Mouse (Mus musculus) heart, embryonic 11.5 days (tissue): ENCODE measurements around the gene Dennd1a. TPM values are rescaled to one million over a fixed set of nuclear protein-coding genes. Genes with fewer than 3 reads are reported as not detected.

Experiments
- ATAC-seq: fragments of 200-750 bp; cut with Nextera tagmentation; replicated peaks from 2 replicates; pipeline ENCODE4 v1.8.0; 2017; ENCODE audit warnings: moderate library complexity; ENCODE audit not compliant: insufficient number of reproducible peaks, low FRiP score, low TSS enrichment
- H3K27ac ChIP-seq: fragments of 300-500 bp; sonication (generic); 2 replicates; pipeline ENCODE4 v1.5.1; 2014; ENCODE audit warnings: mild to moderate bottlenecking, low read depth, low read length
- H3K27me3 ChIP-seq: fragments of 300-500 bp; sonication (generic); 2 replicates; pipeline ENCODE4 v1.6.1; 2014; ENCODE audit warnings: mild to moderate bottlenecking, low read length, mixed read lengths; ENCODE audit not compliant: control insufficient read depth, insufficient read depth
- H3K36me3 ChIP-seq: fragments of 300-500 bp; sonication (generic); 2 replicates; pipeline ENCODE4 v1.6.1; 2014; ENCODE audit warnings: mild to moderate bottlenecking, low read length, moderate library complexity, mixed read lengths; ENCODE audit not compliant: control insufficient read depth, insufficient read depth
- H3K4me1 ChIP-seq: fragments of 300-500 bp; sonication (generic); 2 replicates; pipeline ENCODE4 v1.6.1; 2014; ENCODE audit warnings: low read length; ENCODE audit not compliant: control insufficient read depth, insufficient read depth
- H3K4me2 ChIP-seq: fragments of 300-500 bp; sonication (generic); 2 replicates; pipeline ENCODE4 v1.6.1; 2014; ENCODE audit warnings: mild to moderate bottlenecking, moderate library complexity
- H3K4me3 ChIP-seq: fragments of 300-500 bp; sonication (generic); 2 replicates; pipeline ENCODE4 v1.5.1; 2014; ENCODE audit warnings: low read depth, low read length
- H3K9ac ChIP-seq: fragments of 300-500 bp; sonication (generic); 2 replicates; pipeline ENCODE4 v1.6.1; 2014; ENCODE audit warnings: mild to moderate bottlenecking, low read depth, low read length, moderate library complexity
- H3K9me3 ChIP-seq: fragments of 300-500 bp; sonication (generic); replicated peaks from 2 replicates; pipeline ENCODE4 v1.6.1; 2016; ENCODE audit warnings: low read length; ENCODE audit not compliant: control insufficient read depth
- WGBS: fragments of 180-500 bp; shearing (Covaris S2); extraction: QIAGEN DNeasy Blood & Tissue Kit; methylation state at CpG from one replicate; pipeline ENCODE4 v1.1.7; 2014; ENCODE audit not compliant: insufficient replicate concordance; 5-methylcytosine and 5-hydroxymethylcytosine counted together
- polyA plus RNA-seq: library from polyadenylated mRNA; unstranded; fragments of >200 nt; fragmentation: Nextera tagmentation; extraction: Ambion mirVana; gene quantifications from 2 replicates; pipeline ENCODE4 v1.2.1, GENCODE M21; 2014

The Dennd1a gene
- polyA plus RNA-seq, 1 experiment from 2014 or later = 9.6 TPM

GRCm38 (mm10) chr2:38028317-38028716 is 258.9 kb downstream of the Dennd1a start:
- 87% methylated on average over 3 of the region's 3 CpGs for WGBS
- Histone ChIP-seq H3K27ac (no peak overlapping the region), H3K4me1 (no peaks in the 10 kb centered on the region), H3K4me3 (no peak overlapping the region), H3K9ac (no peak overlapping the region), H3K27me3 (no peaks in the 10 kb centered on the region), H3K36me3 (no peaks in the 10 kb centered on the region), H3K4me2 (no peak overlapping the region), H3K9me3 (no peaks in the 10 kb centered on the region)
- ATAC-seq = no peak

DNA sequence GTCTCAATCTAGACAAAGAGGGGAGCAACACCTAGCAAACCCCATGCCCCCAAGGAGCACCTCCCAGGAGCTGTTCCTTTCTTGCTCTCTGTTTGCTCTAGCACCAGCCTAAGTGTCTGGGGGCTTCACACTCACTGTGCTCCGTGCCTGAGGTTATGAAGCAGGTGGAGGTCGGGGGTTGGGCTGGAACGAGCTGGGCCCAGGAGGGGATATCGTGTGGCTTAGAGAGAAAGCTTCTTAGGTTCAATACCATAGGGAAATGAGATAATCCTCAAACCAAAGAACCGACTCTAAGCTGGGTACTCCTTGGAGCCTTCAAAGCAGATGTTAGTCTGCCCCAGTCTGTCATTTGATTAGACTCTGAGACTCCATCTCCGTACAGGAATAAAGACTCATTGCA is 261.6 kb downstream of the Dennd1a start:
- no peak overlapping the region for H3K4me3 ChIP-seq
- H3K36me3 ChIP-seq = no peaks in the 10 kb centered on the region
- no peak overlapping the region for H3K4me2 ChIP-seq
- ATAC-seq = no peak
- no peak overlapping the region for H3K9ac ChIP-seq
- H3K27ac ChIP-seq = no peak overlapping the region
- H3K9me3 ChIP-seq = no peaks in the 10 kb centered on the region
- H3K27me3 ChIP-seq = no peaks in the 10 kb centered on the region
- 49% methylated on average over 6 of the region's 6 CpGs for WGBS
- H3K4me1 ChIP-seq = no peaks in the 10 kb centered on the region

GRCm38 (mm10) chr2:38023741-38024130 is 263.5 kb downstream of the Dennd1a start:
- Histone ChIP-seq H3K27ac (no peak overlapping the region), H3K4me2 (no peak overlapping the region), H3K9me3 (no peaks in the 10 kb centered on the region), H3K4me3 (no peak overlapping the region), H3K4me1 (no peaks in the 10 kb centered on the region), H3K9ac (no peak overlapping the region), H3K27me3 (no peaks in the 10 kb centered on the region), H3K36me3 (no peaks in the 10 kb centered on the region)
- 54% methylated on average over 4 of the region's 4 CpGs for WGBS
- no peak for ATAC-seq

DNA sequence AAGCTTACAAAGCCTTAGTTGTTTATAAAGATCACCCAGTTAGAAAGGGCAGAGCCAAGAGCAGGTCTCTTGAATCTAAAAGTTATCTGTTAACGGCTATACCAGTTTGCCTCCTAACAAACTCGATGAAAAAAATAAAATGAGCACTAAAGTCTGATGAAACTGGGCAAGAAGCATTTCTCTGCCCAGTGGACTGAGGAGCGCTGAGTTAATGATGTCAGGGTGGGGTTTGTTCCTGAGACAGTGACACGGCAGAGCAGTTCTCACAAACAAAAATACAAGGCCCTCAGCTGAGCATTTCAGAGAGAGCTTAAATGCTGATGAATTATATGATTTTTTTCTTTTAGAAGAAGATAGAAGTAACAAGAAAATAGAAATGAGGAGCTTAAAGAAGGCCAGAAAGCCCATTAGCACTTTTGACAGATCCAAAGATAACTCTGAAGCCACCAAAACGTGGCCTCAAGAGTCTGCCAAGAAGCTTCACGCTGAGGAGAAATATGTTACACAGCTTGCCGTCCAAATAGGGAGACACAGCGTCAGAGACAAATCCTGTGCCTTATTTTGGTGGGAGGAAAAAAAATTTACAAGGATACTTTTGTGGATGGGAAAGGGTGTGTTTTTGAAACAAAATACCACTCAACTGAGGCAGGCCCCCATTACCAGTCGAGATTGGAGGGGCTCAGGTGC is 264.0 kb downstream of the Dennd1a start:
- WGBS = 72% methylated on average over 9 of the region's 9 CpGs
- Histone ChIP-seq H3K4me2 (no peak overlapping the region), H3K4me1 (no peaks in the 10 kb centered on the region), H3K9me3 (no peaks in the 10 kb centered on the region), H3K27me3 (no peaks in the 10 kb centered on the region), H3K27ac (no peak overlapping the region), H3K9ac (no peak overlapping the region), H3K4me3 (no peak overlapping the region), H3K36me3 (no peaks in the 10 kb centered on the region)
- ATAC-seq = no peak

DNA sequence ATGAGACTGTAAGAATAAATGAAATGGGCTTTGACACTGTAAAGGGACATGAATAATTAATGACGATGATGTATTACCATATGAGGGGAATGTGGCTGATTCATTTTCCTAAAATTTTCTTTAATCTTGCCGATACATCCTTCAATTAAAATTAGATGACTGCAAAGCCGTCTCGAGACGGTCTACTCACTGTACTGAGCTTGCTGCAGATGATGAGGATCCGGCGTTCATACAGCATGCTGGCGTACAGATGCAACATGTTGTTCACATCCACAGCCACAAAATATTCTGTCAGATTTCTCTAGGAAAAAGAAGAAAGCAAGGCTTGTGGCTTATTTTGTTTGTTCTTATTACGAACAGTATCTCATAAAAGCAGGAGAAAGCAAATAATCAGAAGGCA is 266.0 kb downstream of the Dennd1a start:
- no peaks in the 10 kb centered on the region for H3K36me3 ChIP-seq
- H3K9ac ChIP-seq = no peak overlapping the region
- WGBS = 93% methylated on average over 9 of the region's 9 CpGs
- H3K4me2 ChIP-seq = no peak overlapping the region
- H3K27me3 ChIP-seq = no peaks in the 10 kb centered on the region
- H3K27ac ChIP-seq = no peak overlapping the region
- no peak overlapping the region for H3K4me3 ChIP-seq
- no peaks in the 10 kb centered on the region for H3K4me1 ChIP-seq
- no peak for ATAC-seq
- no peaks in the 10 kb centered on the region for H3K9me3 ChIP-seq

- Histone ChIP-seq H3K36me3 (no peaks in the 10 kb centered on the region), H3K4me2 (no peak overlapping the region), H3K27ac (no peak overlapping the region), H3K9ac (no peak overlapping the region), H3K9me3 (no peaks in the 10 kb centered on the region), H3K4me3 (no peak overlapping the region), H3K27me3 (no peaks in the 10 kb centered on the region), H3K4me1 (peaks cover 13% of the 10 kb centered on the region)
- WGBS = 70% methylated on average over 1 of the region's 1 CpGs
- ATAC-seq = no peak
Observed at GRCm38 (mm10) chr2:38014702-38015101, 272.5 kb downstream of the Dennd1a start.

GRCm38 (mm10) chr2:38013839-38014365 is 273.3 kb downstream of the Dennd1a start:
- Histone ChIP-seq H3K27me3 (no peaks in the 10 kb centered on the region), H3K27ac (peak overlapping the region; percentile 32), H3K4me2 (peak overlapping the region; percentile 27), H3K36me3 (no peaks in the 10 kb centered on the region), H3K4me3 (no peak overlapping the region), H3K9ac (no peak overlapping the region), H3K9me3 (no peaks in the 10 kb centered on the region), H3K4me1 (peaks cover 13% of the 10 kb centered on the region)
- no peak for ATAC-seq
- WGBS = 30% methylated on average over 5 of the region's 5 CpGs

- 89% methylated on average over 1 of the region's 1 CpGs for WGBS
- no peak overlapping the region for H3K27ac ChIP-seq
- no peak overlapping the region for H3K4me3 ChIP-seq
- no peaks in the 10 kb centered on the region for H3K4me1 ChIP-seq
- no peaks in the 10 kb centered on the region for H3K27me3 ChIP-seq
- H3K9me3 ChIP-seq = no peaks in the 10 kb centered on the region
- ATAC-seq = no peak
- no peak overlapping the region for H3K9ac ChIP-seq
- no peak overlapping the region for H3K4me2 ChIP-seq
- no peaks in the 10 kb centered on the region for H3K36me3 ChIP-seq
Observed at GRCm38 (mm10) chr2:38007238-38007637, 280.0 kb downstream of the Dennd1a start.

- no peak overlapping the region for H3K4me2 ChIP-seq
- ATAC-seq = no peak
- no peak overlapping the region for H3K4me3 ChIP-seq
Observed at GRCm38 (mm10) chr2:38003183-38003680, 284.0 kb downstream of the Dennd1a start.

More at GRCm38 (mm10) chr2:38003183-38003680, 284.0 kb downstream of the Dennd1a start:
- no peaks in the 10 kb centered on the region for H3K27me3 ChIP-seq
- H3K9me3 ChIP-seq = no peaks in the 10 kb centered on the region
- H3K9ac ChIP-seq = no peak overlapping the region
- H3K27ac ChIP-seq = no peak overlapping the region
- no peaks in the 10 kb centered on the region for H3K4me1 ChIP-seq
- 85% methylated on average over 9 of the region's 9 CpGs for WGBS
- no peaks in the 10 kb centered on the region for H3K36me3 ChIP-seq
